8 mouse cellular contexts compared by ENCODE assay signal in genomic region chr19:3999121-3999730, GRCm38 (mm10). TPM values are rescaled to one million over a fixed set of nuclear protein-coding genes. Genes with fewer than 3 reads are reported as not detected.
DNase-seq lines count a peak whose midpoint lies in the region; ATAC-seq and TF ChIP-seq lines count a peak whose summit lies in the region.

No protein-coding gene starts in this region.

- no peaks in the 10 kb centered on the region for H3K79me2 ChIP-seq in myocyte (ENCODE audit: control insufficient read depth, insufficient read depth)

- 0 out of 2 replicates have a peak overlapping the region, but pooled peaks have one; percentile 33 for H3K4me3 ChIP-seq in kidney, adult 2 months (ENCODE audit: insufficient read depth, low read depth, low read length)
- H3K4me3 ChIP-seq in intestine, embryonic 14.5 days (ENCODE audit: low read depth, low read length): peak overlapping the region; percentile 59
- H3K4me3 ChIP-seq in myocyte: peak overlapping the region; percentile 35

- no peaks in the 10 kb centered on the region for H3K27me3 ChIP-seq in kidney, adult 2 months (replicated peaks; ENCODE audit: control insufficient read depth, insufficient read depth, low read length)
- H3K27me3 ChIP-seq in intestine, embryonic 14.5 days (replicated peaks; ENCODE audit: control insufficient read depth, insufficient read depth, low read length): no peaks in the 10 kb centered on the region
- H3K27me3 ChIP-seq in myocyte (ENCODE audit: control insufficient read depth, insufficient read depth, insufficient read length): no peaks in the 10 kb centered on the region

- DNase-seq in kidney, adult 2 months: no peak
- DNase-seq in kidney, postnatal 36 days: no peak
- peak; percentile 20 for DNase-seq in brain, adult 2 months (ENCODE audit: low read depth, low spot score)
- no peak for DNase-seq in intestine, embryonic 14.5 days (ENCODE audit: low spot score)
- no peak for DNase-seq in cerebellum, postnatal 4 days (ENCODE audit: low spot score in 2 of 2)
- DNase-seq in layer of hippocampus, adult 11-12 months (ENCODE audit: low spot score): no peak
- DNase-seq in spleen, postnatal 10 days (ENCODE audit: low spot score in 2 of 2): no peak

- H3K4me1 ChIP-seq in kidney, adult 2 months (ENCODE audit: control insufficient read depth, insufficient read depth, low read length): peaks cover 31% of the 10 kb centered on the region
- H3K4me1 ChIP-seq in intestine, embryonic 14.5 days (replicated peaks; ENCODE audit: control insufficient read depth, insufficient read depth, low read length): peaks cover 16% of the 10 kb centered on the region

- no peak overlapping the region; the same call in 1 of the 2 replicates for H3K27ac ChIP-seq in kidney, adult 2 months (ENCODE audit: insufficient read depth, low read depth, low read length)
- H3K27ac ChIP-seq in intestine, embryonic 14.5 days (ENCODE audit: low read depth): no peak overlapping the region; the same call in 1 of the 2 replicates

- 71% methylated on average over 9 of the region's 9 CpGs for WGBS in kidney, adult 2 months
- WGBS in intestine, embryonic 14.5 days: 83% methylated on average over 9 of the region's 9 CpGs

- no peaks in the 10 kb centered on the region for H3K9me3 ChIP-seq in intestine, embryonic 14.5 days (ENCODE audit: control insufficient read depth, low read length)

- peak overlapping the region; percentile 87 for H3K4me2 ChIP-seq in intestine, embryonic 14.5 days (ENCODE audit: low read length)
- peak overlapping the region; percentile 87 for H3K4me2 ChIP-seq in myocyte (ENCODE audit: low read depth)

- peak overlapping the region; percentile 39 for H3K9ac ChIP-seq in intestine, embryonic 14.5 days (ENCODE audit: low read length)

- H3ac ChIP-seq in myocyte (ENCODE audit: control insufficient read depth, insufficient read length): no peak overlapping the region

- H3K36me3 ChIP-seq in kidney, adult 2 months (ENCODE audit: control insufficient read depth, insufficient read depth, low read length): no peaks in the 10 kb centered on the region
- H3K36me3 ChIP-seq in intestine, embryonic 14.5 days (ENCODE audit: control insufficient read depth, insufficient read depth, low read length): no peaks in the 10 kb centered on the region
- H3K36me3 ChIP-seq in myocyte (ENCODE audit: control insufficient read depth, insufficient read depth): no peaks in the 10 kb centered on the region

- TF ChIP-seq POLR2A in kidney, adult 2 months (IDR thresholded peaks at IDR 0.05; ENCODE audit: low read depth, low read length): no peak
- no peak for TF ChIP-seq POLR2A in myocyte (IDR thresholded peaks at IDR 0.05; ENCODE audit: insufficient read length, low read depth)

- TF ChIP-seq CTCF in kidney, adult 2 months (conservative IDR thresholded peaks at IDR 0.05; ENCODE audit: insufficient read depth, insufficient read length, low read depth, low read length): no peak

- ATAC-seq in intestine, embryonic 14.5 days (replicated peaks; ENCODE audit: low FRiP score, low TSS enrichment, low read depth): no peak

TF ChIP-seq in myocyte, 11 proteins besides CTCF, POLR2A, EP300 and RAD21:
- TF ChIP-seq SRF (IDR thresholded peaks at IDR 0.05; ENCODE audit: control insufficient read depth, insufficient read length, low read depth) (no peak), MAX (IDR thresholded peaks at IDR 0.05; ENCODE audit: low read depth) (no peak), REST (IDR thresholded peaks at IDR 0.05; ENCODE audit: insufficient read depth, insufficient read length) (no peak), CEBPB (IDR thresholded peaks at IDR 0.05; ENCODE audit: insufficient read depth, poor library complexity, severe bottlenecking) (no peak), TCF12 (IDR thresholded peaks at IDR 0.05; ENCODE audit: insufficient read depth, poor library complexity, severe bottlenecking) (no peak), MYOD1 (IDR thresholded peaks at IDR 0.05; ENCODE audit: control insufficient read depth in 1 of 3, insufficient read length in 2 of 3, low read depth in 2 of 3) (no peak), E2F4 (IDR thresholded peaks at IDR 0.05; ENCODE audit: insufficient read depth) (no peak), MYOG (IDR thresholded peaks at IDR 0.05; ENCODE audit: control insufficient read depth in 1 of 3, insufficient read depth in 1 of 3, insufficient read length in 2 of 3, low read depth in 2 of 3) (no peak), USF1 (IDR thresholded peaks at IDR 0.05; ENCODE audit: low read depth) (no peak), TCF3 (IDR thresholded peaks at IDR 0.05; ENCODE audit: insufficient read length, low read depth) (no peak), POLR2AphosphoS2 (IDR thresholded peaks at IDR 0.05; ENCODE audit: insufficient read length, low read depth) (no peak)

RNA-seq across cellular contexts. Expression of gene Nudt8, which starts 1.2 kb away (rescaled TPM):
- polyA plus RNA-seq in kidney, adult 2 months (2012; rRNA removed): 19.9 and 20.9 TPM in 2 replicates
- 42.1 and 42.7 TPM in 2 replicates for polyA plus RNA-seq in intestine, embryonic 14.5 days (2014; fragmentation: Nextera tagmentation; extraction: Ambion mirVana)
- polyA plus RNA-seq in myocyte (2012; fragmentation: generic; extraction: Trizol): 36.9 TPM

RNA-seq across cellular contexts. Expression of gene Gm49405, which starts 1.2 kb away (rescaled TPM):
- 1.2 and 1.7 TPM in 2 replicates for polyA plus RNA-seq in kidney, adult 2 months (2012; rRNA removed)
- 2.4 and 2.9 TPM in 2 replicates for polyA plus RNA-seq in intestine, embryonic 14.5 days (2014; fragmentation: Nextera tagmentation; extraction: Ambion mirVana)
- 0.50 TPM for polyA plus RNA-seq in myocyte (2012; fragmentation: generic; extraction: Trizol)

RNA-seq across cellular contexts. Expression of gene Doc2g, which starts 3.9 kb away (rescaled TPM):
- 5.1 and 5.5 TPM in 2 replicates for polyA plus RNA-seq in kidney, adult 2 months (2012; rRNA removed)
- polyA plus RNA-seq in intestine, embryonic 14.5 days (2014; fragmentation: Nextera tagmentation; extraction: Ambion mirVana): 3.6 and 3.9 TPM in 2 replicates
- 2.5 TPM for polyA plus RNA-seq in myocyte (2012; fragmentation: generic; extraction: Trizol)

RNA-seq across cellular contexts. Expression of gene Tbx10, which starts 6.7 kb away (rescaled TPM):
- 0.31 and 0.75 TPM in 2 replicates for polyA plus RNA-seq in kidney, adult 2 months (2012; rRNA removed)
- polyA plus RNA-seq in intestine, embryonic 14.5 days (2014; fragmentation: Nextera tagmentation; extraction: Ambion mirVana): 0.13 and 0.16 TPM in 2 replicates
- polyA plus RNA-seq in myocyte (2012; fragmentation: generic; extraction: Trizol): 0.04 TPM

RNA-seq across cellular contexts. Expression of gene Acy3, which starts 12.9 kb away (rescaled TPM):
- polyA plus RNA-seq in kidney, adult 2 months (2012; rRNA removed): 1,670 and 2,218 TPM in 2 replicates
- polyA plus RNA-seq in intestine, embryonic 14.5 days (2014; fragmentation: Nextera tagmentation; extraction: Ambion mirVana): 13.0 and 13.5 TPM in 2 replicates
- 6.3 TPM for polyA plus RNA-seq in myocyte (2012; fragmentation: generic; extraction: Trizol)
